Mouse (Mus musculus) B cell, adult 2 months (primary cell): Measurements from ENCODE around the gene Pmm1.

Experiments used
- DNase-seq, 2 experiments: peaks; one replicate each; pipeline ENCODE4 v3.0.0; 2022

Pmm1 gene

GRCm38 (mm10) chr15:81925760-81926445, 34.8 kb downstream of the Pmm1 start, which contains the start of gene Polr3h:
TSS of gene Polr3h (minus strand) at chr15:81926240.
- peak; percentile 96 to 98 for DNase-seq

DNA sequence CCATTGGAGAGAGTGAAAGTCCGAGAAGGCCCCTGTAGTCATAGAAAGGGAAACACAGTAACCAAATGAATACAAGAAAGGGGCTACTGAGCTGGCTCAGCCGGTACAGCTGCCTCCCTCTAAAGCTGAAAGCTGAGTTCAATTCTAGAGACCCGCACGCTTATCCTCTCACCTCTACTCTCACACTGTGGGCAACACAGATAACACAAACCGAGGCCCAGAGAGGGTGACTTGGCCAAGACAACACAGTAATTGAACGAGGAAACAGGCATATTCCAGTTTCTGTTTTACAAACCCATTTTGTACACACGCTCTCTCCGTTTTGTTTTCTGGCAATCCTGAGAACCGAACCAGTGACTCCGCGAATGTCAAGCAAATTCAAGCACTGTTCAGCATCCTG, 35.8 kb downstream of the Pmm1 start:
- DNase-seq = no peak

DNA sequence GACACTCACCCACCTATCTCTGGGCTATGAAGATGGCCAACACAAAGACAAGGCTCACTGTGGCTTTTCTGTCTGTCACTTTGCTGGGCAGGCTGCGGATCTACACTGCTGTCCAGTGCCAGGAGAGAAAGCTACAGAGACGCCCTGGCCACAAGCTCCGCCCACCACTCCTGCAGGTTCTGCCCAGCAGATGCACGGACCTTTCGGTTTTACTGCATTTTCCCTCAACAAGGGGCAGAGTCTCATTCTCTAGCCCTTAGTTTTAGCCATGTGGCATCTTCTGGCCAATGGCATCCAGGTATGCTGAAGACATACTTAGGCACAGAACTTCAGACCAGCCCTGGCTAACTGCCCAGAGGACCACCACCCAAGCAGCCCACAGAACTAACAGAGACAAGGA, 39.5 kb downstream of the Pmm1 start:
- DNase-seq = no peak

GRCm38 (mm10) chr15:81920546-81921217, 40.0 kb downstream of the Pmm1 start:
- no peak for DNase-seq

DNA sequence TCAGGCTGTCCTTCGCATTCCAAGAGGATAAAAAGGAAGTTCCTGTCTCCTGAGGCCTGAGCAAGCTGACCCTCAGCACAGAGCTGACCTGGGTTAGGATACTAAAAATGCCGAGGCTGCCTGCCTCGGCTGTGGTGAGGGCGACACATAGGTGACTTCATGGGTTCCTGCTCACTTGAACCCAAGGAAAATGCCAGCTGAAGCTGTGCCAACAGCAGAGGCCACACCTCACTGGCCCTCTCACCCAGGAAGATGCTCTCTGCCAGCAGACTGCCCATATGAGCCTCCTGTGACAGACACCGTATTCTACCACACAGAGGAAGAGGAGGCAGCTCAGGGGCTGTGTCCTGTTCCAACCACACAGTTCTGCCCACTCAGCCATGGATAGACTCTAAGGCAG, 41.7 kb downstream of the Pmm1 start:
- no peak for DNase-seq

DNA sequence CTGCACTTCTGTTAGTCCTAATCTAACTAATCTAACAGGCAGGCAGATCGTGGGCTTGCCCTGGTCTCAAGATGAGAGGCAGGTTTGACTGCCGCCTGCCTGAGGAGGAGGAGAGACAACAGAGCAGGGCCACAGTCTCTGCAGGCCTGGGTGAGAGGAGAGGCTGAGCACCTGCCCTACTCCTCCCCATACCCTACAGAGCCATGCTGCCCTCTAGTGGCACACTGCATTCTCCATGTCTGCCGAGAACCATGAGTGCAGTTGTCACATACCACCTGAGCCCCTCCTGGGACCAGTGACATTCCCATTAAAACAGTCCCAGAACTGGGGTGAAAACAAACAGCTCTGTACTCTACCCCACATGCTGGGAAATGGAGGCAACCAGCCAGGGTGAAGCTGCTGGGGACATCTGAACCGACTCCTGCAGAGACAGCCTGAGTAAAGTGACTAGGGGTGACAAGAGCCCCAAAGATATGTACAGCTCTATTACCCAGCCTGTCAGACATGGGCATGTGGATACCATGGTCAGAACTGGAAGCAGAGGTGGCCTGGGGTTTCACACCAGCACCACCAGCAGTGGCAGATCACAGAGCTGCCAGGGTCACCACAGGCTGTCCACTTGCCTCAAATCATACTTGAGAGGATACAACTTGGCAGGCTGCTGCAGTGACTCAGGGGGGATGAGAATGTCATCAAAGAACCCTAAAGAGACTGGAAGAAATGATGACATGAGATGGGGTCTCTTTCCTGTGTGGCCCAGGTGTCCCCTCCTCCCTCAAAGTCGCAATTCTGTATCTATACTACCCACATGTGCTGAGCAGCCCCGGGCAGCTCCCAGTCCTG, 42.9 kb downstream of the Pmm1 start:
- DNase-seq = peak; percentile 77 to 78

DNA sequence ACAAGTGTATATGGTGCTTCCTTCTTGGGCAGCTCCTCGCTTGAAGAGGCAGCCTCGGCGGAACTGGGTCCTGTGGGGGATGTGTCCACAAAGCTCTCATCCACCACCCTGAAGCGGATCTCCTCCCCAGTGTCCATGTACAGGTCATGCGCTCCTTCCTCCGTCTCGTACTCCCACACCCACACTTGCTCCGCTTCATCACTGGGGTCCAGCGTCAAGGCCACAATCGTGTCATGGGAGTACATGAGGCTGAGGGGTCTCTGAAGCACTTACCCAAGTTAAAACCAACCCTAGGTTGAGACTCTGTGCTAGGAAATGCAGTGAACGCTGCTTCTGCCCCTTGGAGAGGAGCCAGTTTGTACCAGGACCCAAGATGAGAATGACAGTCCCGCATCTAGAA, 43.5 kb downstream of the Pmm1 start:
- DNase-seq = no peak

DNA sequence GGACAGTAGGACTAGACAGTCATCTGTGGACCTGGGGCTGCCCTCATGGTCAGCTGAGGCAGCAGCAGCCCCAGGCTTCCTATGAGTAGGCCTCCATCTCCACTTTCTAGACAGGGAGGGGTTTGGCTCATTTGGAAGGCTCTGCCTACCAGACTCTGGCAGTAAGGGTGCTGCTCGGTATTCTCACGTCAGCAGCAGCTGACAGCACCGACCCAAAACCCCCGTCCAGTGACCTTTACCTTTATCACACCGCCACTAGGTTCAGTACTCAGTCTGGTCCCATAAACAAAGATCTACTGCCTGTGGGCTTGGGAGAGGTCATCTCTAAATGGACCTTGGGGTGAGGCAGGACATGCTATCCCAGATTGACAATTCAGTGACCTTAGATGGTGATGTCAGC, 45.1 kb downstream of the Pmm1 start:
- DNase-seq = no peak

- no peak for DNase-seq
These were observed 46.1 kb downstream of the Pmm1 start for GRCm38 (mm10) chr15:81914668-81915067.

GRCm38 (mm10) chr15:81912498-81912897, 48.2 kb downstream of the Pmm1 start:
- no peak for DNase-seq

DNA sequence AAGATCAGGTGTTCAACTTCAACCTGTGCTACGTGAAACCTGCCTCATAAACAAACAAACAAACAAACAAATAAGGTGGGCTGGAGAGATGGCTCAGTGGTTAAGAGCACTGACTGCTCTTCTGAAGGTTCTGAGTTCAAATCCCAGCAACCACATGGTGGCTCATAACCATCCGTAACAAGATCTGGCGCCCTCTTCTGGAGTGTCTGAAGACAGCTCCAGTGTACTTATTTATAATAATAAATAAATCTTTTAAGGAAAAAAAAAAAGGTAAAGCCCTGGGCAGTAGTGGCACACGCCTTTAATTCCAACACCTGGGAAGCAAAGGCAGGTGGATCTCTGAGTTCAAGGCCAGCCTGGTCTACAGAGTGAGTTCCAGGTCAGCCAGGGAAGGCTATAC, 52.0 kb downstream of the Pmm1 start:
- peak in 1 of 2 experiments; percentile 24 for DNase-seq

- DNase-seq = no peak
These were observed 52.8 kb downstream of the Pmm1 start for GRCm38 (mm10) chr15:81907953-81908352.

DNA sequence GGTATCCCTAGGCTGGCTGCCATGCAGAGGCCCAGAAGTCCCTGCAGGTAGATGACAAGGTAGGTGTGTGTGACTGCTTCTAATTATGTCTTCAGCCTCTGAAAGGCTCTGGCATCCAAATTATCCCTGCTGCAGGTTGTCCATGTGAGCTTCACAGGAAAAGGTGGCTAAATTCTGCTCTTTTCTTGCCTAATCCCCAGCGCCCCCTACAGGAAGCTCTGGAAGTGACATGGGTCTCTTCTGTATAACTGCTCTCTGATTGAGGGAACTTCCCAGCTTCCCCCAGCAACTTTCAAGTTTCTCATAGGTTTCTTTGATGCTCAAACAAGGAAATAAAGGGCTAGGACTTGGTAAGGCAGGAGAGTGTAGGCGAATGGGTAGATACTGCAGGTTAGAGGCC, 55.8 kb downstream of the Pmm1 start:
- DNase-seq = peak; percentile 88 to 89
